Mouse (Mus musculus) forebrain, embryonic 12.5 days (tissue): ENCODE results near the gene Ptprd. TPM values are rescaled to one million over a fixed set of nuclear protein-coding genes. Genes with fewer than 3 reads are reported as not detected.
A peak's percentile ranks its signal among the peaks of the same experiment; 100 is the strongest.

Experiments
- ATAC-seq: fragments of 200-750 bp; cut with Nextera tagmentation; 2 replicates; pipeline ENCODE4 v1.8.0; 2017; ENCODE audit warnings: moderate TSS enrichment; ENCODE audit not compliant: low FRiP score
- H3K27ac ChIP-seq: fragments of 300-500 bp; sonication (generic); 2 replicates; pipeline ENCODE4 v1.5.1; 2016; ENCODE audit warnings: mild to moderate bottlenecking
- H3K27me3 ChIP-seq: fragments of 300-500 bp; sonication (generic); 2 replicates; pipeline ENCODE4 v1.6.1; 2016; ENCODE audit warnings: mild to moderate bottlenecking
- H3K36me3 ChIP-seq: fragments of 300-500 bp; sonication (generic); replicated peaks from 2 replicates; pipeline ENCODE4 v1.6.1; 2016; ENCODE audit warnings: mild to moderate bottlenecking
- H3K4me1 ChIP-seq: fragments of 300-500 bp; sonication (generic); 2 replicates; pipeline ENCODE4 v1.6.1; 2016
- H3K4me2 ChIP-seq: fragments of 300-500 bp; sonication (generic); 2 replicates; pipeline ENCODE4 v1.6.1; 2016; ENCODE audit warnings: mild to moderate bottlenecking, moderate library complexity
- H3K4me3 ChIP-seq: fragments of 300-500 bp; sonication (generic); replicated peaks from 2 replicates; pipeline ENCODE4 v1.5.1; 2016; ENCODE audit warnings: mild to moderate bottlenecking
- H3K9ac ChIP-seq: fragments of 300-500 bp; sonication (generic); 2 replicates; pipeline ENCODE4 v1.6.1; 2016; ENCODE audit warnings: mild to moderate bottlenecking
- H3K9me3 ChIP-seq: fragments of 300-500 bp; sonication (generic); 2 replicates; pipeline ENCODE4 v1.6.1; 2016
- WGBS: fragments of 180-500 bp; shearing (Covaris S2); methylation state at CpG from one replicate; pipeline ENCODE4 v1.1.7; 2016; 5-methylcytosine and 5-hydroxymethylcytosine counted together
- polyA plus RNA-seq: library from polyadenylated mRNA; unstranded; fragments of >200 nt; fragmentation: Nextera tagmentation; extraction: Ambion mirVana; gene quantifications from 2 replicates; pipeline ENCODE4 v1.2.1, GENCODE M21; 2016

The Ptprd gene
- polyA plus RNA-seq, 1 experiment from 2014 or later: 52.0 TPM

DNA sequence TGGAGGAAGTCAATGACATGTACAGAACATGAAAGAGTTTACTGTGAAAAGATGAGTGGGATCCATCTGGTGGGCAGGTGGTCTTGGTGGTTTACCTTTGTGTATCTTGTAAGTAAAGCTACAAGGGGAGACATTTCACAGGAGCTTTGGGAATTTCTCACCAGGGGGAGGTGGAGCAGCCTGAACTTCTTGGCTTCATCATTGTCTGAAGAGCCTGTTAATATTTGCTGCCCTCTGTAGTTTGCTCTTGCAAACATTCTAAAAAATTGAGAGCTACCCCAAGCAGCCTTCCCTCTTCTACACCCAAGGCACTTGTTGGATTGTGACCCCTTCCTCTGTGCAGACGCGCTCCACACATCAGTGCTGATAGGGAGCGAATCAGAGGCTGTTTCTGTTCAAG, 1725.9 kb downstream of the Ptprd start:
- Histone ChIP-seq H3K4me2 (no peak overlapping the region), H3K9me3 (no peaks in the 10 kb centered on the region), H3K27ac (no peak overlapping the region), H3K4me1 (no peaks in the 10 kb centered on the region), H3K36me3 (no peaks in the 10 kb centered on the region), H3K4me3 (no peak overlapping the region), H3K9ac (no peak overlapping the region), H3K27me3 (no peaks in the 10 kb centered on the region)
- WGBS: 88% methylated on average over 3 of the region's 3 CpGs
- no peak for ATAC-seq

DNA sequence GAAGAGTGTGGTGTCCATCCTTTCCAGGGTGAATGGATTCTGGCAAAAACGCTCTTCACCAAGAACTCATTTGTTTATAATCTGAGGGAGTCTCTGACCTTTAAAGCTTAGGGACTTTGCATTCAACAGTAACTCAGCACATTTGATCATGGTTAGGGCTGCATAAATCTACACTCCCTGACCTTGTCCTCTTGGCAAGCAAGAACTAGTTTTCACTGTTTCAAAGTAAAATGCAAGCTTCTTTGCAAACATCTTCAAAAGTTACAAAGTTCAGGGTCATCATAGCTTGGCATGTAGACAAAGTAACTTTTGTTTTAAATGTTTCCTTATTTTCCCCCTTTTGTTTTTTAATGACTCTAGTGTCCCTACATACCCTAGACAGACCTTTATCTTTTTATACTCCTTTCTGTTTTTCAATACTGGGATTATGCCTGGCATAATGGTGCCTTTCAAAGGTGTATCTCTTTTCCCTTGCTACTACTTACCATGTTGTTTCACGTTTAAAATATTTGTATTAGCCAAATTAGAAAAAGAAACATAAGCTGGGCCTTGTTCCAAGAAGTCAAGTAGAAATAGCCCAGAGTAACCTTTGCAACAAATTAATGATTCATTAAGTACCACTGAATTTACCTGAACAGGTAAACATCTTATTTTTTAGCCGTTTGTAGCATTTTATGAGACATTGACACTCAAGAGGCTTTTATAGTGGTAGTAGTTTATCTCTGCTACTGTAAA, 1743.2 kb downstream of the Ptprd start:
- Histone ChIP-seq H3K27ac (no peak overlapping the region), H3K4me1 (no peaks in the 10 kb centered on the region), H3K9me3 (no peaks in the 10 kb centered on the region), H3K27me3 (no peaks in the 10 kb centered on the region), H3K4me3 (no peak overlapping the region), H3K36me3 (no peaks in the 10 kb centered on the region), H3K9ac (no peak overlapping the region), H3K4me2 (no peak overlapping the region)
- ATAC-seq: no peak
- 88% methylated on average over 3 of the region's 3 CpGs for WGBS

DNA sequence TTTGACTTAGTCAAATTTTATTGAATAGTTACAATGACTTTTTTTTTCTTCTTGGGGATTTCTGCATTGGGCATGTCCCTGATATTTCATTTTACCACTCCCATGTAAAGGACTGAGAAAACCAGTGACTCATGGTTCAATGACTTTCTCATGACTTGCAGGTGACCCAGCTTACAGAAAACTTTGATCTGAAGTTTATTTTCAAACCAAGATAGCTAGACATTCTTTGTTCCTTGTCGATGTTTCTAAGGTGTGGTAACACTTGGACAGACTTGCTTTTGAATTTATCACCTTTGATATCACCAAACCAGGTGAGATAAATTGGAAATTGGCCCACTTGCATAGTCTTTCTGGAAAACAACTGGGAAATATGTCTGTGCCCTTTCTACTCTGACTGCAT, 1747.1 kb downstream of the Ptprd start:
- H3K36me3 ChIP-seq: no peaks in the 10 kb centered on the region
- H3K4me1 ChIP-seq: no peaks in the 10 kb centered on the region
- no peaks in the 10 kb centered on the region for H3K9me3 ChIP-seq
- H3K4me3 ChIP-seq: no peak overlapping the region
- H3K4me2 ChIP-seq: no peak overlapping the region
- no peak overlapping the region for H3K9ac ChIP-seq
- WGBS: 79% methylated on average over 1 of the region's 1 CpGs
- no peak overlapping the region for H3K27ac ChIP-seq
- no peaks in the 10 kb centered on the region for H3K27me3 ChIP-seq
- no peak for ATAC-seq

DNA sequence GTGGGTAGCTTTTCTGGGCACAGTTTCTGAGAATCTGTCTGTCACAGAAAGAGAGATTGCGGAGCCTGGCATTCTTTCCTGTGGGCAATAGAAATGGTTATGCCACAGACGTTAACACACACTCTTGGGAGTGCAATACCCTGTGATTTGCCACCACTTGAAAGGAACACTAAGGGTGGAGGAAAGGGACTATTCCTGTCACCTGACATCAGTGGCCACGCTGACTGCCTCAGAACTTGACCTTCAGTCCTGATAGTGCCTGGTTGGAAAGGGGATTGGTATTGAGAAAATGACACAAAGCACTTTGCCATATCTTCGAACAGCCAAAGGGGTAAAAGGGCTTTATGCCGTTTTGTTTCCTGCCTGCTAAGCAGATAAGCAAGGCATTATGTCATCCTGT, 1750.4 kb downstream of the Ptprd start:
- Histone ChIP-seq H3K4me3 (no peak overlapping the region), H3K27ac (no peak overlapping the region), H3K36me3 (no peaks in the 10 kb centered on the region), H3K4me1 (no peaks in the 10 kb centered on the region), H3K9me3 (no peaks in the 10 kb centered on the region), H3K9ac (no peak overlapping the region), H3K27me3 (no peaks in the 10 kb centered on the region), H3K4me2 (no peak overlapping the region)
- 79% methylated on average over 5 of the region's 5 CpGs for WGBS
- no peak for ATAC-seq

DNA sequence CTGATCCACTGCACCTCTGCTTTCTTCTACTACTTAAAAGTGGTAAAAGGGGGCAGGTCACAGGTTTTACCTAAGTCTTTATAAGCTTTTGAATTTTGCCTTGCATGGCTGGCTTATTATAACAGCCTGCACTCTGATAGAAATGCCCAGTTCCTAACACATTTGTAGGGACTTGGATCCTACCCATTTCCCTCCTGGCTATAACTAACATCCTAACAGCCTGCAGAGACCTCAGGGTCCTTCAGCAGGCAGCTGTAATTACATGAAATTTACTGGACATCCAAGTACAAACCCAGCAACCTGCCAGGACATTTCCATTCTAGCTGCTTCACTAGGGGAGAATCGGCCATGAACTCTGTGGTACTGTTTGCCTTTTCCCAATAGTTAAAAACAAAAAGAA, 1751.2 kb downstream of the Ptprd start:
- H3K4me3 ChIP-seq: no peak overlapping the region
- no peaks in the 10 kb centered on the region for H3K9me3 ChIP-seq
- WGBS: 80% methylated on average over 1 of the region's 1 CpGs

DNA sequence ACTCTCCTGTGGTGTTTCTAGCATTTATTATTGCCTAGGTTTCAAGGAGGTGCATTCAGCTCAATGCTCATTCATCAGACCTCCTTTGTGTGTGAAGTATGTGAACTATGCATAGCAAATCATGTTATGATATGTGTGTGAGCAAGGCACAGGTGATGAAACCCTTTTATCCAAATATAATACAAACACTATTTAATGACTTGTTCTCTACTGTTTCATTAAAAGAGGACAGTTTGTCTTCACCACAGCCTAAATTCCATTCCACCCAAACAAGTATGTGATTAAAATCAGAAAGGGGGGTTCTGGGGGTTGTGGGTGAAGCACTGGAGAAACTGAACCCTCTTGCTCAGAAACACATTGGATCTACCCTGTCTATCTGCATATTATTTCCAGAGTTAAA, 1752.1 kb downstream of the Ptprd start:
- no peaks in the 10 kb centered on the region for H3K27me3 ChIP-seq
- no peak overlapping the region for H3K4me3 ChIP-seq
- H3K9ac ChIP-seq: no peak overlapping the region
- H3K4me1 ChIP-seq: no peaks in the 10 kb centered on the region
- no peaks in the 10 kb centered on the region for H3K9me3 ChIP-seq
- H3K36me3 ChIP-seq: no peaks in the 10 kb centered on the region
- no peak overlapping the region for H3K27ac ChIP-seq
- no peak overlapping the region for H3K4me2 ChIP-seq
- ATAC-seq: no peak

More for the DNA sequence above, 1751.2 kb downstream of the Ptprd start:
- no peak overlapping the region for H3K27ac ChIP-seq
- H3K4me2 ChIP-seq: no peak overlapping the region
- no peaks in the 10 kb centered on the region for H3K4me1 ChIP-seq
- no peak for ATAC-seq
- H3K36me3 ChIP-seq: no peaks in the 10 kb centered on the region
- H3K27me3 ChIP-seq: no peaks in the 10 kb centered on the region
- H3K9ac ChIP-seq: no peak overlapping the region

DNA sequence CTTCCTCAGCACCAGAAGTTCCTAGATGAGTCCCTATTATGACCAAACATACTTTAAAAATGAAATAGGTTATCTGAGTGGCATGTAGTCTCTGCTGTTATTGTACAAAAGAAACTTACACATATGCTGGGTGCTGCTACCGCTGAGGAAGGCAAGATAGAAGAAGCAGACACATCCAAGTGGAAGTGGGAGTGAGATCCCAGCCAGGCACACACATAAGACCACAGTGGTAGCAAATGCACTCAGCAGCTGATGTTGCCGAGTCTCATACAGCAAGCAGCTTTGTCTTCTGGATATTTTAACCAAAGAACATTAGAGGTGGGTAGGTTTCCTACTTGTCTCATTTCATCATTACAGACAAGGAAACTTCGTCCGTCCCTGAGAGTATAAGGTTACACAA, 1759.5 kb downstream of the Ptprd start:
- H3K9me3 ChIP-seq: no peaks in the 10 kb centered on the region
- H3K4me3 ChIP-seq: no peak overlapping the region
- peaks cover 8% of the 10 kb centered on the region; the same call in 1 of the 2 replicates for H3K4me1 ChIP-seq
- H3K4me2 ChIP-seq: no peak overlapping the region
- no peak overlapping the region for H3K27ac ChIP-seq
- H3K9ac ChIP-seq: no peak overlapping the region
- H3K36me3 ChIP-seq: no peaks in the 10 kb centered on the region
- ATAC-seq: no peak
- WGBS: 87% methylated on average over 4 of the region's 4 CpGs
- peaks cover 4% of the 10 kb centered on the region; the same call in 1 of the 2 replicates for H3K27me3 ChIP-seq

DNA sequence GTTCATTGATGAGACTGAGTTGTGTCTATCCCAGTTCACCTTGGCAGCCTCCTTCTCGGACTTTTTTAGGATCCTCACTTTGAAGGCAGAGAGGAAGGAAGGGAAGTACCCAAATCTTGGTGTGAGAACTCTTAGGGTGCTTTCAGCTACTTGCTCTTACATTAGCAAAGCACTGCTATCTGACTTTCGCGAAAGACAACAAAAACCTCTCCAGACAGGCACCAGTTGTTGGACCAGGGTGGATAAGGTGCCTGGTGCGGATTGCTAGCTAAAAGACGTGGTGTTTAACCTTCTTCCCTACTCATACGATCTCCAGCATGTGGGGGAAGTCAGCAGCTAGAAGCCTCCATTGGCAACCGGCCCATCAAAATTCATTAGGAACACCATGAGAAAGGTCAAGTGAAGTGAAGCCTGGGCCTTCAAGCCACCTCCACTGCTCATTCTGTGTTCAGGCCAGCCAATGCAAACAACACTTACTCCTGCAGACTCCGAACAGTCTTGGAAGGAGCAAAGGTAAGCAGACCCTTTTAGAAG, 1760.7 kb downstream of the Ptprd start:
- Histone ChIP-seq H3K4me1 (peaks cover 8% of the 10 kb centered on the region; the same call in 1 of the 2 replicates), H3K36me3 (no peaks in the 10 kb centered on the region), H3K9me3 (no peaks in the 10 kb centered on the region), H3K27me3 (peaks cover 4% of the 10 kb centered on the region; the same call in 1 of the 2 replicates), H3K4me3 (peak overlapping the region; percentile 77), H3K9ac (0 out of 2 replicates have a peak overlapping the region, but pooled peaks have one; percentile 88), H3K27ac (no peak overlapping the region), H3K4me2 (peak overlapping the region; percentile 81)
- no peak for ATAC-seq
- WGBS: 50% methylated on average over 8 of the region's 8 CpGs

DNA sequence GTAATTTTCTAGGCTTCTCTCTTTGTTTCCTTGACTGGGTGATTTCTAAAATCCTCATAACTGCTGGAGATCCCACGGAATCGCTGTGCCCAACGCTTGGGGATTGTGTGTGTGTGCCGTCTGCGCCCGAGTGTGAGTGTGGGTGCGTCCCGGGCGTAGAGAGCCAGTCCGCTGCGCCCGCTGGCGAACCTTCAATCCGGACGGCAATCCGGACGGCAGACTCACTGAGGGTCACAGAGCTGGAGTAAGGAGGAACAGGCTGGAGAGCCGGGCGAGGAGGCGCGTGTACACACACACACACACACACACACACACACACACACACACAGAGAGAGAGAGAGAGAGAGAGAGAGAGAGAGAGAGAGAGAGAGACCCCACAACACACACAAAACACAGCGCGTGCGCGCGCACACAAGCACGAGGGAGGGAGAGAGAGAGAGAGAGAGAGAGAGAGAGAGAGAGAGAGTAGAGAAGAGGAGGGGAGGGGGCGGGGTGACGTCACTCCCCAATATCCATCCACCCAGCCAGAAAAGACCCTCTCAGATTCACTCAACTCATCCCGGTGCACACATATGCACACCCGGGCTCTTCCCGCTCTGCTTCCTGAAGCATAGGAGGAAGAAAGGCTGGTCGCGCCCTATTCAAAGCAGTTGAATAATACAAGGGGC, 1761.3 kb downstream of the Ptprd start:
- peaks cover 4% of the 10 kb centered on the region; the same call in 1 of the 2 replicates for H3K27me3 ChIP-seq
- H3K9me3 ChIP-seq: no peaks in the 10 kb centered on the region
- peak overlapping the region; percentile 88 for H3K9ac ChIP-seq
- under 1% methylated on average over 26 of the region's 34 CpGs for WGBS
- peak; percentile 84 for ATAC-seq
- peaks cover 8% of the 10 kb centered on the region; the same call in 1 of the 2 replicates for H3K4me1 ChIP-seq
- H3K36me3 ChIP-seq: no peaks in the 10 kb centered on the region
- peak overlapping the region; percentile 94 for H3K27ac ChIP-seq
- H3K4me2 ChIP-seq: peak overlapping the region; percentile 81
- peak overlapping the region; percentile 77 for H3K4me3 ChIP-seq

DNA sequence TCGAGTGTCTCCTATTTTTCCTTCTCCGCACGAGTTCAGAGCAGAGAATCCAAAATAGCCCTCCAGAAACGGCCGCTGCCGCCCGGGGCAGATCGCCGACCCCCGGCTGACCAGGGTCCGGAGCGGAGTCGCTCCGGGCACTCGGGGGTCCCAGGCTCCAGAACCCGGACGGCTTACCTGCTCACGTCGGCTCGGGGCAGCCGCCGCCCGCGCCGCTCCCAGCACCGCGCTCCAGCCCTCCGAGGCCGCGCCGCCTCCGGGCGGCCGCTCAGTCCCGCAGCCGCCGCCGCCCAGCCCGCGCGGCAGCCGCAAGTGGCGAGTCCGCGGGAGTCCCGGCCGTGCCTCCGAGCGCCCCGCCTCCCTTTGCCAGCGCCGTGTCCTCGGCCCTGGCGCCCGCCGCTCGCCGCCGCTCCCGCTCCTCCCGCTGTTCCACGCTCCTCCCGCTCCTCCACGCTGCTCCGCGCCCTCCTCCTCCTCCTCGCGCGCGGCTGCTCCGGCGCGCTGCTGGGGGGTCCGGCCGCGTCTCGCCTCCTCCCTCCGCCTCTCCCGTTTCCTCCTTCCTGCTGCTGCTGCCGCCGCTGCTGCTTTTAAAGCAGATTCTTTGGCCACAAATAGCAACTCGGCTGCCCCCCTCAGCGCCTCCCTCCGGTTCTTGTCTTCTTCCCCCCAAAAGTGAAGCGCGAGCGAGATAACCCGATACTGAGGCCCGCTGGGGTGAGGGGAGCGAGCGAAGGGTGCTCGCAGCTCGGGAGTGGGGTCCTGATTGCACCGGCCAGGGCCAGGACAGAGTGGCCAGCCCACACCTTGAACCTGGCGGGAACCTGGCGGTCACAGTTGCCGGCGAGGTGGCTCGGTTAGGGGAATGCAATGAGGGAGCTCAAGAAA, 1762.1 kb downstream of the Ptprd start:
- peak overlapping the region; percentile 81 for H3K4me2 ChIP-seq
- H3K4me1 ChIP-seq: peaks cover 8% of the 10 kb centered on the region; the same call in 1 of the 2 replicates
- H3K9ac ChIP-seq: peak overlapping the region; percentile 88
- peak overlapping the region; percentile 77 for H3K4me3 ChIP-seq
- peak; percentile 87 for ATAC-seq
- WGBS: under 1% methylated on average over 99 of the region's 99 CpGs
- H3K27ac ChIP-seq: peak overlapping the region; percentile 94
- H3K36me3 ChIP-seq: no peaks in the 10 kb centered on the region
- H3K9me3 ChIP-seq: no peaks in the 10 kb centered on the region
- peaks cover 4% of the 10 kb centered on the region; the same call in 1 of the 2 replicates for H3K27me3 ChIP-seq

DNA sequence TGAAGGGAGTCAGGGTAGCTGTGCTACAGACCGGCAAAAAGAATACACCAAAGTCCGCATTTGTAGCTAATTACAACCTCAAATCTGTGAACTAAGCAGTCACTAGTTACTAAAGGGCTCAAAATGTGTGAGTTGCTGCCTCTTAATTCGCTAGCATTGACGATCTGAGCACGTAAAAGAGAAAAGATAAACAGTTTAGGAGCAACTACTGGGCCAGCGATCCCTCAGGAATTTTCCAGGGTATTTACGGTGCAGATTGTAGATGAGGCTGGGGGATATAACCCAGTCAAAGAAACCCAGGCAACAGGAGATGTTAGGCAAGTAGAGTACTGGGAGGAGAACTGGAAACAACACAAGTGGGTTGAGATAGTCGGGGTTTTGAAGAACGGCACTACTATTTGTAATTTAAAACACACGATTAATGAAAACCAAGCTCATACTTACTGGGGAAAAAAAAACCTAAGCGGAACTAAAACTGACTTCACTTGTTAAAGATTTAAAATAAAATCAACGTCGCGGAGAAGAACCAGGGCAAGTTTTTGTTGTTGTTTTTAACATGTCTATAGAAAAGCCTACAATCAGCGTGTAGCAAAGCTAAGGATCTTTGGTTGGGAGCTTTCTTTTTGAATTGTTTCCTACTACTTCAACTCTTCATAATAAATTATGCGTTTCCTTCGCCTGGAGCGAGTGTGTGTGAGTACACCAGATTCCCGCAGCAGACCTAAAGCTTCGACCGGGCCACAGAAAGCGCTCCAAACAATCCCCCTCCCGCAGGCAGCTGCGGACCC, 1762.9 kb downstream of the Ptprd start:
- peaks cover 4% of the 10 kb centered on the region; the same call in 1 of the 2 replicates for H3K27me3 ChIP-seq
- under 1% methylated on average over 24 of the region's 24 CpGs for WGBS
- peaks cover 8% of the 10 kb centered on the region; the same call in 1 of the 2 replicates for H3K4me1 ChIP-seq
- H3K36me3 ChIP-seq: no peaks in the 10 kb centered on the region
- peak overlapping the region; percentile 81 for H3K4me2 ChIP-seq
- peak overlapping the region; percentile 94 for H3K27ac ChIP-seq
- 0 out of 2 replicates have a peak, but pooled peaks have one; percentile 5 for ATAC-seq
- H3K9me3 ChIP-seq: no peaks in the 10 kb centered on the region
- peak overlapping the region; percentile 88 for H3K9ac ChIP-seq
- H3K4me3 ChIP-seq: peak overlapping the region; percentile 77
